Mouse (Mus musculus) adrenal gland, adult (tissue): Measurements from ENCODE around the gene Cyb5b.

Experiments used
- DNase-seq, 2 experiments: peaks; one replicate each; pipeline ENCODE4 v3.0.0; 2022 to 2023; ENCODE audit warnings: low spot score in 1 of 2; ENCODE audit not compliant: inconsistent age in 2 of 2

Cyb5b gene

GRCm38 (mm10) chr8:107129171-107130025 lies 21.0 kb upstream of the Cyb5b start:
- DNase-seq, result peak; percentile 86 to 96

- DNase-seq, result no peak
Measured at GRCm38 (mm10) chr8:107130028-107130427, 20.4 kb upstream of the Cyb5b start.

- DNase-seq, result peak in 1 of 2 experiments; percentile 58
Measured at GRCm38 (mm10) chr8:107132581-107133491, 17.6 kb upstream of the Cyb5b start.

GRCm38 (mm10) chr8:107133881-107134280 lies 16.6 kb upstream of the Cyb5b start:
- DNase-seq, result peak; percentile 60 to 90

GRCm38 (mm10) chr8:107136003-107136612 lies 14.3 kb upstream of the Cyb5b start:
- peak in 1 of 2 experiments; percentile 84 for DNase-seq

GRCm38 (mm10) chr8:107137591-107137990 lies 12.8 kb upstream of the Cyb5b start:
- DNase-seq, result peak; percentile 35 to 88

GRCm38 (mm10) chr8:107138338-107138737 lies 12.1 kb upstream of the Cyb5b start:
- DNase-seq, result peak in 1 of 2 experiments; percentile 53

GRCm38 (mm10) chr8:107139704-107140470 lies 10.6 kb upstream of the Cyb5b start:
- peak; percentile 85 to 97 for DNase-seq

GRCm38 (mm10) chr8:107142539-107142938 lies 7.9 kb upstream of the Cyb5b start:
- DNase-seq, result no peak

- DNase-seq, result no peak
Measured at GRCm38 (mm10) chr8:107143501-107143900, 6.9 kb upstream of the Cyb5b start.

- peak in 1 of 2 experiments; percentile 75 for DNase-seq
Measured at GRCm38 (mm10) chr8:107146186-107146585, 4.3 kb upstream of the Cyb5b start.

- DNase-seq, result no peak
Measured at GRCm38 (mm10) chr8:107148802-107149201, 1.6 kb upstream of the Cyb5b start.

- no peak for DNase-seq
Measured at GRCm38 (mm10) chr8:107150057-107150403, 410 bp upstream of the Cyb5b start.

- DNase-seq, result peak in 1 of 2 experiments; percentile 77
Measured at GRCm38 (mm10) chr8:107151212-107151920, 926 bp downstream of the Cyb5b start.

GRCm38 (mm10) chr8:107153326-107154210 lies 3.1 kb downstream of the Cyb5b start:
- DNase-seq, result peak in 1 of 2 experiments; percentile 81

GRCm38 (mm10) chr8:107156816-107157215 lies 6.4 kb downstream of the Cyb5b start:
- DNase-seq, result no peak

- DNase-seq, result peak in 1 of 2 experiments; percentile 80
Measured at GRCm38 (mm10) chr8:107157836-107158235, 7.4 kb downstream of the Cyb5b start.

- DNase-seq, result peak in 1 of 2 experiments; percentile 55
Measured at GRCm38 (mm10) chr8:107158890-107159289, 8.4 kb downstream of the Cyb5b start.
